Mouse (Mus musculus) cortical plate, adult 2 months (tissue): ENCODE data around the gene Fras1.

Source experiments
- CTCF ChIP-seq: fragments of 200-500 bp; IDR thresholded peaks from 2 replicates; pipeline ENCODE4 v1.5.1; 2011; ENCODE audit warnings: mild to moderate bottlenecking, control low read depth, low read length; ENCODE audit not compliant: insufficient read depth; ENCODE audit errors: extremely low read depth
- POLR2A ChIP-seq: fragments of 200-500 bp; IDR thresholded peaks from 2 replicates; pipeline ENCODE4 v1.6.1; 2011; ENCODE audit warnings: mild to moderate bottlenecking, low read length, control low read depth; ENCODE audit not compliant: insufficient read depth; ENCODE audit errors: extremely low read depth

- TF ChIP-seq CTCF (no peak), POLR2A (no peak)
Measured at GRCm38 (mm10) chr5:96802185-96802584, 428.4 kb downstream of the Fras1 start.
